Mouse (Mus musculus) hindbrain, embryonic 15.5 days (tissue): ENCODE data around the gene Mael. TPM values are rescaled to one million over a fixed set of nuclear protein-coding genes. Genes with fewer than 3 reads are reported as not detected.

Experiments used
- ATAC-seq: fragments of 200-750 bp; cut with Nextera tagmentation; 2 replicates; pipeline ENCODE4 v1.8.0; 2017; ENCODE audit warnings: low read depth, moderate number of reproducible peaks, moderate TSS enrichment; ENCODE audit not compliant: low FRiP score
- H3K27ac ChIP-seq: fragments of 300-500 bp; sonication (generic); replicated peaks from 2 replicates; pipeline ENCODE4 v1.5.1; 2015; ENCODE audit warnings: mild to moderate bottlenecking, inconsistent platforms
- H3K27me3 ChIP-seq: fragments of 300-500 bp; sonication (generic); 2 replicates; pipeline ENCODE4 v1.6.1; 2015; ENCODE audit warnings: control low read depth, inconsistent platforms
- H3K36me3 ChIP-seq: fragments of 300-500 bp; sonication (generic); 2 replicates; pipeline ENCODE4 v1.6.1; 2015; ENCODE audit warnings: control low read depth, inconsistent platforms
- H3K4me1 ChIP-seq: fragments of 300-500 bp; sonication (generic); replicated peaks from 2 replicates; pipeline ENCODE4 v1.6.1; 2015; ENCODE audit warnings: control low read depth, inconsistent platforms
- H3K4me2 ChIP-seq: fragments of 300-500 bp; sonication (generic); 2 replicates; pipeline ENCODE4 v1.6.1; 2015; ENCODE audit warnings: moderate library complexity, mild to moderate bottlenecking, inconsistent platforms
- H3K4me3 ChIP-seq: fragments of 300-500 bp; sonication (generic); 2 replicates; pipeline ENCODE4 v1.5.1; 2015; ENCODE audit warnings: mild to moderate bottlenecking, inconsistent platforms
- H3K9ac ChIP-seq: fragments of 300-500 bp; sonication (generic); 2 replicates; pipeline ENCODE4 v1.6.1; 2015; ENCODE audit warnings: inconsistent platforms
- H3K9me3 ChIP-seq: fragments of 300-500 bp; sonication (generic); 2 replicates; pipeline ENCODE4 v1.6.1; 2016; ENCODE audit warnings: control low read depth, inconsistent platforms
- WGBS: fragments of 180-500 bp; shearing (Covaris S2); methylation state at CpG from one replicate; pipeline ENCODE4 v1.1.7; 2015; 5-methylcytosine and 5-hydroxymethylcytosine counted together
- polyA plus RNA-seq: library from polyadenylated mRNA; unstranded; fragments of >200 nt; fragmentation: Nextera tagmentation; extraction: Ambion mirVana; gene quantifications from 2 replicates; pipeline ENCODE4 v1.2.1, GENCODE M21; 2015

The Mael gene
- polyA plus RNA-seq, 1 experiment from 2014 or later = 0.22 TPM

GRCm38 (mm10) chr1:166165159-166165558, 73.4 kb downstream of the Mael start:
- 92% methylated on average over 9 of the region's 9 CpGs for WGBS
- Histone ChIP-seq H3K4me1 (no peaks in the 10 kb centered on the region; the same call in 1 of the 2 replicates), H3K9me3 (no peaks in the 10 kb centered on the region), H3K27me3 (no peaks in the 10 kb centered on the region; the same call in 1 of the 2 replicates), H3K4me3 (no peak overlapping the region), H3K27ac (no peak overlapping the region), H3K9ac (no peak overlapping the region), H3K4me2 (no peak overlapping the region), H3K36me3 (no peaks in the 10 kb centered on the region)
- no peak for ATAC-seq

- no peaks in the 10 kb centered on the region; the same call in 1 of the 2 replicates for H3K27me3 ChIP-seq
- no peaks in the 10 kb centered on the region for H3K36me3 ChIP-seq
- no peak for ATAC-seq
- H3K4me3 ChIP-seq = no peak overlapping the region
- H3K4me1 ChIP-seq = no peaks in the 10 kb centered on the region; the same call in 1 of the 2 replicates
- H3K4me2 ChIP-seq = no peak overlapping the region
- 93% methylated on average over 14 of the region's 14 CpGs for WGBS
- H3K27ac ChIP-seq = no peak overlapping the region
- H3K9ac ChIP-seq = no peak overlapping the region
- H3K9me3 ChIP-seq = no peaks in the 10 kb centered on the region
Measured at GRCm38 (mm10) chr1:166164580-166164979, 74.0 kb downstream of the Mael start.

GRCm38 (mm10) chr1:166160569-166161445, 77.7 kb downstream of the Mael start:
- 18% methylated on average over 24 of the region's 24 CpGs for WGBS
- Histone ChIP-seq H3K4me3 (peak overlapping the region; percentile 12), H3K27ac (no peak overlapping the region), H3K4me2 (peak overlapping the region; percentile 48), H3K9me3 (no peaks in the 10 kb centered on the region), H3K4me1 (no peaks in the 10 kb centered on the region; the same call in 1 of the 2 replicates), H3K9ac (no peak overlapping the region), H3K36me3 (no peaks in the 10 kb centered on the region), H3K27me3 (peaks cover 5% of the 10 kb centered on the region)
- ATAC-seq = peak; percentile 68

- peak overlapping the region; percentile 12 for H3K4me3 ChIP-seq
Measured at GRCm38 (mm10) chr1:166160111-166160510, 78.4 kb downstream of the Mael start.

GRCm38 (mm10) chr1:166158664-166159063, 79.9 kb downstream of the Mael start:
- no peak for ATAC-seq
- H3K4me3 ChIP-seq = no peak overlapping the region
- 64% methylated on average over 9 of the region's 9 CpGs for WGBS
- H3K4me1 ChIP-seq = peaks cover 2% of the 10 kb centered on the region; the same call in 1 of the 2 replicates
- H3K9ac ChIP-seq = no peak overlapping the region
- H3K27me3 ChIP-seq = peaks cover 21% of the 10 kb centered on the region
- no peak overlapping the region for H3K4me2 ChIP-seq
- H3K27ac ChIP-seq = no peak overlapping the region
- H3K9me3 ChIP-seq = no peaks in the 10 kb centered on the region
- H3K36me3 ChIP-seq = no peaks in the 10 kb centered on the region

More at GRCm38 (mm10) chr1:166160111-166160510, 78.4 kb downstream of the Mael start:
- H3K4me2 ChIP-seq = peak overlapping the region; percentile 48
- H3K27me3 ChIP-seq = peaks cover 12% of the 10 kb centered on the region
- no peaks in the 10 kb centered on the region for H3K36me3 ChIP-seq
- WGBS = 54% methylated on average over 5 of the region's 5 CpGs
- H3K9ac ChIP-seq = no peak overlapping the region
- ATAC-seq = no peak
- no peaks in the 10 kb centered on the region; the same call in 1 of the 2 replicates for H3K4me1 ChIP-seq
- H3K27ac ChIP-seq = no peak overlapping the region
- H3K9me3 ChIP-seq = no peaks in the 10 kb centered on the region

GRCm38 (mm10) chr1:166157712-166158111, 80.8 kb downstream of the Mael start:
- H3K9ac ChIP-seq = no peak overlapping the region
- H3K27me3 ChIP-seq = peaks cover 21% of the 10 kb centered on the region
- no peaks in the 10 kb centered on the region for H3K9me3 ChIP-seq
- H3K4me2 ChIP-seq = no peak overlapping the region
- H3K4me1 ChIP-seq = peaks cover 2% of the 10 kb centered on the region; the same call in 1 of the 2 replicates
- H3K4me3 ChIP-seq = no peak overlapping the region
- no peaks in the 10 kb centered on the region for H3K36me3 ChIP-seq
- ATAC-seq = no peak
- 82% methylated on average over 12 of the region's 12 CpGs for WGBS
- no peak overlapping the region for H3K27ac ChIP-seq

- Histone ChIP-seq H3K4me3 (no peak overlapping the region), H3K27ac (no peak overlapping the region), H3K27me3 (peaks cover 21% of the 10 kb centered on the region), H3K9ac (no peak overlapping the region), H3K4me2 (no peak overlapping the region), H3K36me3 (no peaks in the 10 kb centered on the region), H3K9me3 (no peaks in the 10 kb centered on the region), H3K4me1 (0 out of 2 replicates have a peak, but pooled peaks cover 2% of the 10 kb centered on the region)
- ATAC-seq = no peak
- 58% methylated on average over 10 of the region's 10 CpGs for WGBS
Measured at GRCm38 (mm10) chr1:166155113-166155494, 83.4 kb downstream of the Mael start.

GRCm38 (mm10) chr1:166154162-166155112, 84.1 kb downstream of the Mael start:
- peak; percentile 62; the same call in 1 of the 2 replicates for ATAC-seq
- Histone ChIP-seq H3K4me3 (no peak overlapping the region), H3K27me3 (peaks cover 21% of the 10 kb centered on the region), H3K9ac (no peak overlapping the region), H3K36me3 (no peaks in the 10 kb centered on the region), H3K4me1 (0 out of 2 replicates have a peak, but pooled peaks cover 2% of the 10 kb centered on the region), H3K27ac (no peak overlapping the region), H3K9me3 (no peaks in the 10 kb centered on the region), H3K4me2 (peak overlapping the region; percentile 41)
- 20% methylated on average over 29 of the region's 29 CpGs for WGBS

GRCm38 (mm10) chr1:166153351-166154120, 85.0 kb downstream of the Mael start:
- WGBS = 13% methylated on average over 18 of the region's 18 CpGs
- no peak overlapping the region for H3K4me3 ChIP-seq
- peaks cover 16% of the 10 kb centered on the region for H3K27me3 ChIP-seq
- peak; percentile 61; the same call in 1 of the 2 replicates for ATAC-seq
- 0 out of 2 replicates have a peak, but pooled peaks cover 2% of the 10 kb centered on the region for H3K4me1 ChIP-seq
- H3K9ac ChIP-seq = no peak overlapping the region
- H3K4me2 ChIP-seq = peak overlapping the region; percentile 41
- H3K9me3 ChIP-seq = no peaks in the 10 kb centered on the region
- no peaks in the 10 kb centered on the region for H3K36me3 ChIP-seq
- H3K27ac ChIP-seq = no peak overlapping the region

- Histone ChIP-seq H3K27ac (no peak overlapping the region), H3K4me1 (0 out of 2 replicates have a peak, but pooled peaks cover 2% of the 10 kb centered on the region)
- 92% methylated on average over 10 of the region's 10 CpGs for WGBS
Measured at GRCm38 (mm10) chr1:166152034-166152433, 86.5 kb downstream of the Mael start.

GRCm38 (mm10) chr1:166151341-166151740, 87.2 kb downstream of the Mael start:
- H3K4me3 ChIP-seq = no peak overlapping the region
- H3K9me3 ChIP-seq = no peaks in the 10 kb centered on the region
- H3K27ac ChIP-seq = no peak overlapping the region
- no peaks in the 10 kb centered on the region for H3K36me3 ChIP-seq
- H3K4me1 ChIP-seq = 0 out of 2 replicates have a peak, but pooled peaks cover 2% of the 10 kb centered on the region
- 45% methylated on average over 11 of the region's 11 CpGs for WGBS
- H3K4me2 ChIP-seq = no peak overlapping the region
- ATAC-seq = no peak
- H3K27me3 ChIP-seq = peaks cover 16% of the 10 kb centered on the region
- H3K9ac ChIP-seq = no peak overlapping the region

More at GRCm38 (mm10) chr1:166152034-166152433, 86.5 kb downstream of the Mael start:
- Histone ChIP-seq H3K9ac (no peak overlapping the region), H3K4me3 (no peak overlapping the region), H3K36me3 (no peaks in the 10 kb centered on the region), H3K9me3 (no peaks in the 10 kb centered on the region), H3K27me3 (peaks cover 16% of the 10 kb centered on the region), H3K4me2 (no peak overlapping the region)
- ATAC-seq = no peak
